Mouse (Mus musculus) spleen, adult 2 months (tissue): ENCODE data around the gene Fam133b.

Experiments
- CTCF ChIP-seq: fragments of 200-500 bp; IDR thresholded peaks from 2 replicates; pipeline ENCODE4 v1.5.1; 2011; ENCODE audit warnings: mild to moderate bottlenecking, inconsistent platforms; ENCODE audit not compliant: insufficient read depth, insufficient read length, insufficient replicate concordance; ENCODE audit errors: extremely low read depth
- POLR2A ChIP-seq: fragments of 200-500 bp; IDR thresholded peaks from 2 replicates; pipeline ENCODE4 v1.6.1; 2011; ENCODE audit warnings: low read depth, low read length, inconsistent platforms

- no peak for TF ChIP-seq CTCF
- no peak for TF ChIP-seq POLR2A
Observed at GRCm38 (mm10) chr5:3522826-3523225, 20.8 kb upstream of the Fam133b start.
